Mouse (Mus musculus): ENCODE results near the gene Nr1i3. TPM values are rescaled to one million over a fixed set of nuclear protein-coding genes. Genes with fewer than 3 reads are reported as not detected.

The Nr1i3 gene
- polyA plus RNA-seq, 1 experiment from 2014 or later = 0.19 TPM

DNA sequence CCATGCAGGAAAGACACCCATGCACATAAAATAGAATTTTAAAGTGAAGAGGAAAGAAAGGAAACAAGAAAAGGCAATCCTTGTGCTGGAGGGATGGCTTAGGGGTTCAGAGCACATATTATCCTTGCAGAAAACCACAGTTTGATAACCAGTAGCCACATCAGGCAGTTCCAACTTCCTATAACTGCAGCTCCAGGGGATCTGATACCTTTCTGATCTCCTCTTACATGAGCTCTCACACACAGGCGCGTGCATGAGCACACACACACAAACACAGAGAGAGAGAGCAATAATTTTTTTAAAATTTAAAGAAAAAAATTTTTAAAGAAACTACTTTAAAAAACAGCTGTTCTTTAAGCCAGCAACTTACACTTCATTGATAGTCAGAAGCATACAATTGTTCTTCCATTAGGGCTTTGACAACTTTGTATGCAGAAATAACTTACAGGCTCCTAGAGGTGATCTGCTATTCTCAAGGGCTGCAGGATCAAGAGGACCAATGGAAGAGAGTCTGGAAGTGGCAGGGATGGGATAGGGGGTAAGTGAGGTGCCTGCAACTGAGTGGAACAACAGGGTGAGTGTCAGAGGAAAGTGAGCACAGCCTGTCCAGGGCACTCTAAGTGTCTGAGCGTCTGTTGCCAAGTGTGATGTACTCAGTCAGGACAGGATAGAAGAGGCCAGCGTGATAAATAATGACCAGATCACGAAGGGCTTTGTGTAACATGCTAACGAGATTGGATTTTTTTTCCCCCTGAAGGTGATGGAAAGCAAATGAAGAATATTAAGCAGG, 7.9 kb upstream of the Nr1i3 start:
- no peak for ATAC-seq (ENCODE audit: low read depth)
- Histone ChIP-seq H3K4me1 (replicated peaks; ENCODE audit: control insufficient read depth, insufficient read depth, low read length) (no peaks in the 10 kb centered on the region), H3K4me2 (ENCODE audit: low read depth, low read length) (no peak overlapping the region), H3K36me3 (ENCODE audit: control insufficient read depth, insufficient read depth, low read length) (no peaks in the 10 kb centered on the region), H3K9me3 (ENCODE audit: control insufficient read depth, low read length) (no peaks in the 10 kb centered on the region), H3K9ac (ENCODE audit: low read length) (no peak overlapping the region), H3K4me3 (ENCODE audit: low read length) (no peak overlapping the region), H3K27me3 (ENCODE audit: control insufficient read depth, insufficient read depth, low read depth, low read length) (no peaks in the 10 kb centered on the region), H3K27ac (ENCODE audit: low read length) (no peak overlapping the region)
- WGBS = 66% methylated on average over 6 of the region's 6 CpGs

- Histone ChIP-seq H3K9ac (ENCODE audit: low read length) (no peak overlapping the region), H3K27ac (ENCODE audit: low read length) (no peak overlapping the region), H3K36me3 (ENCODE audit: control insufficient read depth, insufficient read depth, low read length) (no peaks in the 10 kb centered on the region), H3K27me3 (ENCODE audit: control insufficient read depth, insufficient read depth, low read depth, low read length) (no peaks in the 10 kb centered on the region), H3K4me3 (ENCODE audit: low read length) (no peak overlapping the region), H3K4me2 (ENCODE audit: low read depth, low read length) (no peak overlapping the region), H3K9me3 (ENCODE audit: control insufficient read depth, low read length) (no peaks in the 10 kb centered on the region), H3K4me1 (replicated peaks; ENCODE audit: control insufficient read depth, insufficient read depth, low read length) (no peaks in the 10 kb centered on the region)
- 20% methylated on average over 4 of the region's 4 CpGs for WGBS
- no peak for ATAC-seq (ENCODE audit: low read depth)
Observed at GRCm38 (mm10) chr1:171209409-171209808, 4.4 kb upstream of the Nr1i3 start.

DNA sequence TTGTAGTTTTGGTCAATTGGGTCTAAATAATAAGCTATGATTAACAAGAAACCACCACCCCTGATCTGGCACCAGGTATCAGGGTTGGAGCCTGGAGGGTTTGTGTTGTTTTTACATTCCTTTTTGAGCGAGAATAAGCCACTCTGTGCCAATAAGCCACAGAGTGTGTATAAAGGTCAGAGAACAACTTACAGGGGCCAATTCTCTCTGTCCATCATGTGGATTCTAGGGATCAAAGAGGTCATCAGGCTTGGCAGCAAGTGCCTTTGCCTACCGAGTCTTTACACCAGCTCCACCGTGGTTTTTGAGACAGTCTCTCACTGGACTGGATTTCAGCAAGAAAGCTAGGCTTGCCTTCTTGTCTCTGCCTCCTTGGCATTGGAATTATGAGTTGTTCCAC, 916 bp upstream of the Nr1i3 start:
- Histone ChIP-seq H3K9ac (ENCODE audit: low read length) (no peak overlapping the region), H3K36me3 (ENCODE audit: control insufficient read depth, insufficient read depth, low read length) (no peaks in the 10 kb centered on the region), H3K4me1 (replicated peaks; ENCODE audit: control insufficient read depth, insufficient read depth, low read length) (no peaks in the 10 kb centered on the region), H3K27me3 (ENCODE audit: control insufficient read depth, insufficient read depth, low read depth, low read length) (no peaks in the 10 kb centered on the region), H3K4me2 (ENCODE audit: low read depth, low read length) (no peak overlapping the region), H3K9me3 (ENCODE audit: control insufficient read depth, low read length) (no peaks in the 10 kb centered on the region), H3K27ac (ENCODE audit: low read length) (no peak overlapping the region), H3K4me3 (ENCODE audit: low read length) (no peak overlapping the region)
- WGBS = 43% methylated on average over 3 of the region's 3 CpGs
- ATAC-seq (ENCODE audit: low read depth) = no peak

GRCm38 (mm10) chr1:171216241-171216955, 2.6 kb downstream of the Nr1i3 start:
- Histone ChIP-seq H3K9me3 (ENCODE audit: control insufficient read depth, low read length) (no peaks in the 10 kb centered on the region), H3K27ac (ENCODE audit: low read length) (no peak overlapping the region), H3K9ac (ENCODE audit: low read length) (no peak overlapping the region), H3K4me3 (ENCODE audit: low read length) (no peak overlapping the region), H3K27me3 (ENCODE audit: control insufficient read depth, insufficient read depth, low read depth, low read length) (no peaks in the 10 kb centered on the region), H3K4me2 (ENCODE audit: low read depth, low read length) (no peak overlapping the region), H3K4me1 (replicated peaks; ENCODE audit: control insufficient read depth, insufficient read depth, low read length) (peaks cover 5% of the 10 kb centered on the region), H3K36me3 (ENCODE audit: control insufficient read depth, insufficient read depth, low read length) (peaks cover 10% of the 10 kb centered on the region)
- 82% methylated on average over 18 of the region's 18 CpGs for whole genome bisulfite sequencing
- ATAC-seq (ENCODE audit: low read depth) = no peak

GRCm38 (mm10) chr1:171220871-171221270, 7.1 kb downstream of the Nr1i3 start:
- 0 out of 2 replicates have a peak, but pooled peaks have one; percentile 9 for ATAC-seq (ENCODE audit: low read depth)

GRCm38 (mm10) chr1:171221281-171222193, 7.8 kb downstream of the Nr1i3 start:
- H3K9ac ChIP-seq (ENCODE audit: low read length) = peak overlapping the region; percentile 58
- H3K4me3 ChIP-seq (ENCODE audit: low read length) = peak overlapping the region; percentile 77
- H3K4me2 ChIP-seq (ENCODE audit: low read depth, low read length) = peak overlapping the region; percentile 73
- no peaks in the 10 kb centered on the region for H3K9me3 ChIP-seq (ENCODE audit: control insufficient read depth, low read length)
- ATAC-seq (ENCODE audit: low read depth) = no peak; the same call in 1 of the 2 replicates
- H3K27ac ChIP-seq (ENCODE audit: low read length) = peak overlapping the region; percentile 36; the same call in 1 of the 2 replicates
- no peaks in the 10 kb centered on the region for H3K27me3 ChIP-seq (ENCODE audit: control insufficient read depth, insufficient read depth, low read depth, low read length)
- WGBS = 4% methylated on average over 22 of the region's 22 CpGs
- peaks cover 10% of the 10 kb centered on the region for H3K36me3 ChIP-seq (ENCODE audit: control insufficient read depth, insufficient read depth, low read length)
- peaks cover 9% of the 10 kb centered on the region for H3K4me1 ChIP-seq (replicated peaks; ENCODE audit: control insufficient read depth, insufficient read depth, low read length)

More at GRCm38 (mm10) chr1:171220871-171221270, 7.1 kb downstream of the Nr1i3 start:
- Histone ChIP-seq H3K36me3 (ENCODE audit: control insufficient read depth, insufficient read depth, low read length) (peaks cover 10% of the 10 kb centered on the region), H3K27ac (ENCODE audit: low read length) (no peak overlapping the region), H3K9ac (ENCODE audit: low read length) (0 out of 2 replicates have a peak overlapping the region, but pooled peaks have one; percentile 10), H3K4me3 (ENCODE audit: low read length) (peak overlapping the region; percentile 77; the same call in 1 of the 2 replicates), H3K4me1 (replicated peaks; ENCODE audit: control insufficient read depth, insufficient read depth, low read length) (peaks cover 9% of the 10 kb centered on the region), H3K9me3 (ENCODE audit: control insufficient read depth, low read length) (no peaks in the 10 kb centered on the region), H3K4me2 (ENCODE audit: low read depth, low read length) (peak overlapping the region; percentile 73), H3K27me3 (ENCODE audit: control insufficient read depth, insufficient read depth, low read depth, low read length) (no peaks in the 10 kb centered on the region)
- WGBS = 6% methylated on average over 10 of the region's 10 CpGs

GRCm38 (mm10) chr1:171222238-171223155, 8.7 kb downstream of the Nr1i3 start, which contains the start of gene Tomm40l:
Tomm40l (minus strand) TSS chr1:171222514.
- Histone ChIP-seq H3K27me3 (ENCODE audit: control insufficient read depth, insufficient read depth, low read depth, low read length) (no peaks in the 10 kb centered on the region), H3K9ac (ENCODE audit: low read length) (peak within 1 kb of the TSS; percentile 67), H3K27ac (ENCODE audit: low read length) (peak within 1 kb of the TSS; percentile 82), H3K36me3 (ENCODE audit: control insufficient read depth, insufficient read depth, low read length) (peaks cover 10% of the 10 kb centered on the region), H3K9me3 (ENCODE audit: control insufficient read depth, low read length) (no peaks in the 10 kb centered on the region), H3K4me1 (replicated peaks; ENCODE audit: control insufficient read depth, insufficient read depth, low read length) (peaks cover 9% of the 10 kb centered on the region), H3K4me2 (ENCODE audit: low read depth, low read length) (peak within 1 kb of the TSS; percentile 73), H3K4me3 (ENCODE audit: low read length) (peak within 1 kb of the TSS; percentile 77)
- peak; percentile 99 for ATAC-seq (ENCODE audit: low read depth)
- WGBS = under 1% methylated on average over 28 of the region's 28 CpGs

DNA sequence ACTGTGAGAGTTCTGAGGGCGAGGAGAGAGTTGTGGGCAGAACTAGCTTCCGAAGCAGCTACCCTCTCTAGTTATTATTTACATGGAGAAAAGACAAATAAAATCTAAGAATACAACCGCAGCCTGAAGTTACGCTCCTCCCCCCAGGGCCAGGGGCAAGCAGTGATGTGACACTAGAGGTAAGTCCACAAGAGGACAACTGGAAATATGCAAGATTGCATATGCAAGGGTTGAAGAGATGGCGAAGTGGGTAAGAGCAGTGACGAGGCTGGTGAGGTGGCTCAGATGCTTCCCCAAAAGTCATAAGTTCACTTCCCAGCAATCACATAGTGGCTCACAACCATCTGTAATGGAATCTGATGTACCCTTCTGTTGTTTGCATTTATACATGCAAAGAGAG, 9.4 kb downstream of the Nr1i3 start:
- H3K27me3 ChIP-seq (ENCODE audit: control insufficient read depth, insufficient read depth, low read depth, low read length) = no peaks in the 10 kb centered on the region
- 69% methylated on average over 6 of the region's 6 CpGs for WGBS
- ATAC-seq (ENCODE audit: low read depth) = no peak
- peak overlapping the region; percentile 67 for H3K9ac ChIP-seq (ENCODE audit: low read length)
- H3K4me2 ChIP-seq (ENCODE audit: low read depth, low read length) = peak overlapping the region; percentile 57
- H3K27ac ChIP-seq (ENCODE audit: low read length) = peak overlapping the region; percentile 82
- peaks cover 10% of the 10 kb centered on the region for H3K36me3 ChIP-seq (ENCODE audit: control insufficient read depth, insufficient read depth, low read length)
- H3K4me1 ChIP-seq (replicated peaks; ENCODE audit: control insufficient read depth, insufficient read depth, low read length) = peaks cover 9% of the 10 kb centered on the region
- H3K4me3 ChIP-seq (ENCODE audit: low read length) = peak overlapping the region; percentile 77
- no peaks in the 10 kb centered on the region for H3K9me3 ChIP-seq (ENCODE audit: control insufficient read depth, low read length)

Data from lung, embryonic 16.5 days (tissue).